Mouse (Mus musculus) gonadal fat pad, adult 2 months (tissue): Measurements from ENCODE around the gene 4930539E08Rik. TPM values are rescaled to one million over a fixed set of nuclear protein-coding genes. Genes with fewer than 3 reads are reported as not detected.
A peak's percentile ranks its signal among the peaks of the same experiment; 100 is the strongest.

Source experiments
- DNase-seq: peaks from one replicate; pipeline ENCODE4 v3.0.0-alpha.2; 2012; ENCODE audit warnings: low read depth
- polyA plus RNA-seq: library from polyadenylated mRNA; depleted of rRNA; stranded (reverse); fragments of >200 nt; gene quantifications from 2 replicates; pipeline ENCODE4 v1.2.3, GENCODE M21; 2012; rRNA removed

4930539E08Rik gene
- polyA plus RNA-seq, 1 experiment: 0.30 TPM

DNA sequence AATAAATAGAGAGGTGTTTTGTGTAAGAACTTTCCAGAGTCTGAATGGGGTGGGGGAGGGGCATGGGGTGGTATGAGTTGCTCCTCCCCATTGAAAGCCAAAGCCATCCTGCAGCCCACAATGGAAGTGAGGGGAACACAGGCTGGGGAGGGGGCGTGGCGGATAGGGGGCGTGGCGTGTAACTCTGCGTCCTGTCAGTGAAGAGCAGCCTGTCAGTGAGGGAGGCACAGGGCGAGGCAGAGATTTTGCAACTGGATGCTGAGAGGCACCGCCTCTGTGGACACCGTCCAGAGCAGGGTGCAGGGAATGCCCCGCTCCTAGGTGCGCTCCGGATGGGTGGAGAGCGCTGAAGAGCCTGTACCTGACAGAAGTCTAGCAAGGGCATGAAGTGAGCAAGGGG lies 56.9 kb downstream of the 4930539E08Rik start, which contains the start of gene Pnpla1:
Gene Pnpla1 (plus strand): TSS at position 207 of the 400 bp plus-strand sequence.
- DNase-seq: peak; percentile 33

DNA sequence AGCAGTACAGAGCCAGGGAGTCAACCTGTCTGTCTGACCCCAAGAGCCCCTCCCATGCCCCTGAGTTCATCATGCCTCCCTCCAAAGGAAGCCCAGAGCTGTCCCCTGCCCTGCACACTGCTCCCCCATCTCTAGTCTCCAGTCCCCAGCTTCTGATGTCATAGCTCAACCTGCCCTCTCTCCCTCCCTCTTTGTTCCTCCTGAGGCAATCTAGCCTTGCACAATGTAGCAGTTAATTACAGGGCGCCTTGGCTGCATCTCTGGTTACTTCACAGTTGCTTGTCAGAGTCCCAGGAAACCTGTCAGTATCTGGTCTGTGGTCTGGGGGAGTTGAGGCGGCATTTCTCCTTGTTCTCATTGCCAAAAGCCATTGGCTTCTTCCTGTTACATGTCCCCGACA lies 59.1 kb downstream of the 4930539E08Rik start:
- peak; percentile 85 for DNase-seq

DNA sequence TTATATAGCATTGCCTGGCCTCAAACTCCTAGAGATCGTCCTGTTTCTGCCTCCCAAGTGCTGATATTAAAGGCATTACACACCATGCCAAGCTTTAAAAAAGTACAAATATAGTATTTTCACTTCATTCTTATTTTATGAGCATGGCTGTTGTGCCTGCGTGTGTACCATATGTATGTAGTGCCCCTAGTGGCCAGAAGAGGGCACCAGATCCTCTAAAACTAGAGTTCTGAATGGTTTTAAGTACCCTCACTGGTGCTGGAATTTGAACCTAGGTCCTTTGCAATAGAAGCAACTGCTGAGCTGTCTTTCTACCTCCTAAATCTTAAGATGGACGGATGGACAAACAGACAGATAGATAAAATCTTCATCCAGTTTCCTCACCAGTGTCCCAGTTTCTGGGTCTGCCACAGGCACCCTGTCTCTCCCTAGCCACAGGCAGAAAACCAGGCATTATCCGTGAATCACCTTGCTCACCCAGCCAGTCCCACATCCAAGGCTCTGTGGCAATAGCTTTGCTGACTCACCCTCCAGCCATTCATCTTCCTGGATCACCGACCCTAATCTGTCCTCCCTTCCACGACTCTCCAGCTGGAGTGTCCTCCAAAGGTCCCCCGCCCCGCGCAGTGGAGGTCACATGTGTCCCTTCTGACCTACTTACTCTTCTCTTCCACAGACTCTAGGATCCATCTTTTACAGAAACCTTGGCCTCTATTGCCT lies 59.8 kb downstream of the 4930539E08Rik start:
- DNase-seq: peak; percentile 75

- DNase-seq: no peak
These were observed 60.7 kb downstream of the 4930539E08Rik start for GRCm38 (mm10) chr17:28854377-28854776.

DNA sequence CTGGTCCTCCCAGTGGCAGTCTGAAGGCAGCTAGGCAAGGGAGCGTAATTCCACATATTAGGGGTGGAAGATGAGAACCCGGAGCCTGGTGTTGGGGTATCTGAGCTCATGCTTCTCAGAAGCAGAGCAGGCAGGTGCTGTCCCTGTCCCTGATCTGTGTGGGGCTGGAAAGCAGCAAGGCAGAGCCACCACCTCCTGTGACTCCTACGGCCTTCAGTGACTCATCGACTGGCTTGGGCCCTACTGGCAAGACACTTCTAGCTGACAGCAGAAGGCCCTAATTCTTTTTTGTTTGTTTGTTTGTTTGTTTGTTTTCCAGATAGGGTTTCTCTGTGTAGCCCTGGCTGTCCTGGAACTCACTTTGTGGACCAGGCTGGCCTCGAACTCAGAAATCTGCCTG lies 64.6 kb downstream of the 4930539E08Rik start:
- DNase-seq: no peak

DNA sequence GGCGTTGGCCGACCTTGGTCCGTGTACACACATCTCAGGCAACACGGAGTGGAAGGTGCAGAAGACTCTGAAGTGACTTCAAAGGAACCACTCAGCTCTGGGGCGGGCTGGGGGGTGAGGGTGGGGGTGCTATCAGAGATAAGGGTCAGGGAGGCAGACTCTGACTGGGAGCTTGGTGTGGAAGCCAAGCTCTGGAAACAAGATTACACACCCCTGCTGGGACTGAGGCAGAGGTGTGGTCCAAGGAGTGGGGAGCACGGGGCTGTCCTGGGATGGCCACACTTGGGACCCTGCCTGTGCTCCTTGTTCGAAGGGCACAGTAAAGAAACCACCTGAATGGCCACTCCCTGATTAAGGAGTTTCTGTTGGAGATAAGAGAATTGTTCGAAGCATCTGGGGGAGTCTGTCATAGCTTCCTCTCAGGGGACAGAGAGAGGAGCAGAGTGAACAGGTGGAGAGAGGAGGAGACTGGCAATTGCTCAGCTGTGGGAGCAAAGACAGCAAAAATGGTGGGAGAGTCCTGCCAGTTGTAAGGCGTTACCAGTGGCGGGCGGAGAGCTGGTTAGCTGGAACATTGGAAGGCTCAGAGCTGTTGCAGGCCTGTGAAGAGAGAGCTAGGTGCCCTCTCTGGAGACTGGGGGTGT lies 68.0 kb downstream of the 4930539E08Rik start:
- no peak for DNase-seq

Other genes with a start within 250 kb of the 4930539E08Rik start
- 2.3 and 3.0 TPM in 2 replicates for gene Slc26a8, start 225.1 kb downstream of the 4930539E08Rik start, polyA plus RNA-seq
- gene Mapk14, start 224.0 kb downstream of the 4930539E08Rik start, polyA plus RNA-seq: 72.3 and 73.3 TPM in 2 replicates
- 0.50 and 0.57 TPM in 2 replicates for gene AC170998.1, start 189.2 kb downstream of the 4930539E08Rik start, polyA plus RNA-seq
- gene Mapk13, start 146.0 kb downstream of the 4930539E08Rik start, polyA plus RNA-seq: 24.3 and 30.1 TPM in 2 replicates
- 33.6 and 35.5 TPM in 2 replicates for gene Brpf3, start 114.2 kb downstream of the 4930539E08Rik start, polyA plus RNA-seq
- 1.7 and 1.8 TPM in 2 replicates for gene Pnpla1, start 56.9 kb downstream of the 4930539E08Rik start, polyA plus RNA-seq
- 0.88 and 1.9 TPM in 2 replicates for gene Pxt1, start 28.5 kb upstream of the 4930539E08Rik start, polyA plus RNA-seq
- gene Kctd20, start 36.6 kb upstream of the 4930539E08Rik start, polyA plus RNA-seq: 32.9 and 37.7 TPM in 2 replicates
- 51.3 and 55.6 TPM in 2 replicates for gene Stk38, start 92.7 kb upstream of the 4930539E08Rik start, polyA plus RNA-seq
- gene Srsf3, start 117.3 kb upstream of the 4930539E08Rik start, polyA plus RNA-seq: 103 and 119 TPM in 2 replicates
- 38.4 and 98.3 TPM in 2 replicates for gene Cdkn1a, start 175.7 kb upstream of the 4930539E08Rik start, polyA plus RNA-seq
- 8.2 and 12.7 TPM in 2 replicates for gene Rab44, start 198.8 kb upstream of the 4930539E08Rik start, polyA plus RNA-seq